Mouse (Mus musculus): Measurements from ENCODE around the gene Atad2b. TPM values are rescaled to one million over a fixed set of nuclear protein-coding genes. Genes with fewer than 3 reads are reported as not detected.
A peak's percentile ranks its signal among the peaks of the same experiment; 100 is the strongest.
"Not testable (repeated sequence)": the region's sequence is repeated elsewhere in the genome, so short reads cannot be mapped to it uniquely, and the experiment has no call there.

The Atad2b gene
- polyA plus RNA-seq, 1 experiment from 2014 or later: 15.0 TPM

DNA sequence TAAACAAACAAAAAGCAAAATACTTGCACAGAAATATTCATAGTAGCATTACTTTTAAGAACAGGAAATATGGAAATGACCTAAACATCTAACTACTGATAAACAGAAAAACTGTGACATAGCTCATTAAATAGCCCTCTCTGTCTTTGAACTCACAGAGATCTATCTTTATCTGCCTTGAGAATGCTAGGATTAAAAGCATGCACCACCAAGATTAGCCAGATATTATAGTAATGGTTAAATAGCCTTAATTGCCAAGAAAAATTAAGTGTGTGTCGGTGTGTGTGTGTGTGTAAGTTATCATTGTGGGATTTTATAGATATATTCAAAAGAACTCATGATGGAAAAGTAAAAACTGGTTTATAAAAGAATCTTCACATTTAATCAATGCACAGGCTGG lies 27.3 kb upstream of the Atad2b start:
- H3K4me3 ChIP-seq (ENCODE audit: control insufficient read depth in 1 of 2, insufficient read depth in 1 of 2, low read depth in 1 of 2, low read length in 2 of 2): no peak overlapping the region
- no peak overlapping the region for H3K9ac ChIP-seq (ENCODE audit: low read length)
- no peaks in the 10 kb centered on the region for H3K27me3 ChIP-seq (ENCODE audit: control insufficient read depth, insufficient read depth, low read length)
- H3K4me2 ChIP-seq (ENCODE audit: low read length): no peak overlapping the region
- H3K4me1 ChIP-seq (ENCODE audit: control insufficient read depth in 2 of 2, insufficient read depth in 2 of 2, low read length in 2 of 2): peaks cover 0 to 10% of the 10 kb centered on the region in 2 experiments; a peak in 2 of 4 replicates
- ATAC-seq (ENCODE audit: insufficient number of reproducible peaks, insufficient read depth, low FRiP score, low read depth): no peak
- 78% methylated on average over 1 of the region's 1 CpGs for WGBS
- no peak overlapping the region for H3K27ac ChIP-seq (replicated peaks in 1 of 2; ENCODE audit: control insufficient read depth in 1 of 2, insufficient read depth in 1 of 2, low read depth in 2 of 2, low read length in 2 of 2)
- peaks cover 31% of the 10 kb centered on the region for H3K36me3 ChIP-seq (ENCODE audit: control insufficient read depth, insufficient read depth, low read length)
- no peaks in the 10 kb centered on the region for H3K9me3 ChIP-seq (ENCODE audit: control insufficient read depth, low read length)

DNA sequence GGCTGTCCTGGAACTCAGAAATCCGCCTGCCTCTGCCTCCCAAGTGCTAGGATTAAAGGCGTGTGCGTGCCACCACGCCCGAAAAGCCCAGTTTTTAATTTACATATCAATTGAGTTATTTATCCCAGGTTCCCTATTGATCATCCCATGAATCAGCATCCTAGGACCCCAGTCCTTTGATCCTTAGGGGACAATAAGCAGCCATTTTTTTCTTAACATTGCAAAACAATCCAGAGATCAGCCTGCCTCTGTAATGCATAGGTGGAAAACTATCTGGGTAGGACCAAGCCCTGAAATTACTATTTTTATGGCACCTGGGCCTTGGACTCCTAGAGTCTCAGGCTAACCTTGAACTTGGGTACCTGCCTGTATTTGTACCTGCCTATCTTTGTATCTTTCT lies 19.1 kb upstream of the Atad2b start:
- 87% methylated on average over 5 of the region's 5 CpGs for WGBS
- no peak for ATAC-seq (ENCODE audit: insufficient number of reproducible peaks, insufficient read depth, low FRiP score, low read depth)
- H3K4me3 ChIP-seq (ENCODE audit: control insufficient read depth in 1 of 2, insufficient read depth in 1 of 2, low read depth in 1 of 2, low read length in 2 of 2): no peak overlapping the region
- H3K36me3 ChIP-seq (ENCODE audit: control insufficient read depth, insufficient read depth, low read length): peaks cover 20% of the 10 kb centered on the region
- H3K4me1 ChIP-seq (ENCODE audit: control insufficient read depth in 2 of 2, insufficient read depth in 2 of 2, low read length in 2 of 2): no peaks in the 10 kb centered on the region
- H3K27ac ChIP-seq (replicated peaks in 1 of 2; ENCODE audit: control insufficient read depth in 1 of 2, insufficient read depth in 1 of 2, low read depth in 2 of 2, low read length in 2 of 2): no peak overlapping the region
- no peak overlapping the region for H3K4me2 ChIP-seq (ENCODE audit: low read length)
- H3K27me3 ChIP-seq (ENCODE audit: control insufficient read depth, insufficient read depth, low read length): no peaks in the 10 kb centered on the region
- no peaks in the 10 kb centered on the region for H3K9me3 ChIP-seq (ENCODE audit: control insufficient read depth, low read length)
- no peak overlapping the region for H3K9ac ChIP-seq (ENCODE audit: low read length)

DNA sequence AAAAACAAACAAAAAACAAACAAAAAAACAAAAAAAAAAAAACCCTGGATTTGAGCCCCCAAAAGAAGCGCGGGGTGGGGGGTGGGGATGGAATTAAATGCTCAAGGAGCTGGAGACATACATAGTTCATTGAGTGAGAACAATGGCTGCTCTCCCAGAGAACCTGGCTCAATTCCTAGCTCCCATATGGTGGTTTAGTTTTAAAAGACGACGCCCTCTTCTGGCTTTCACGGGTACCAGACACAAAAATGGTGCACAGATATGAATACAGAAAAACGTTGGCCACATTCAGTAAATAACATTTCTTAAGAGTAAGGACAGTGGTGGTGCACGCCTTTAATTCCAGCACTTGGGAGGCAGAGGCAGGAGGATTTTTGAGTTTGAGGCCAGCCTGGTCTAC lies 11.2 kb upstream of the Atad2b start:
- Histone ChIP-seq H3K4me1 (ENCODE audit: control insufficient read depth in 2 of 2, insufficient read depth in 2 of 2, low read length in 2 of 2) (no peaks in the 10 kb centered on the region), H3K36me3 (ENCODE audit: control insufficient read depth, insufficient read depth, low read length) (peaks cover 10% of the 10 kb centered on the region), H3K27me3 (ENCODE audit: control insufficient read depth, insufficient read depth, low read length) (no peaks in the 10 kb centered on the region), H3K4me3 (ENCODE audit: control insufficient read depth in 1 of 2, insufficient read depth in 1 of 2, low read depth in 1 of 2, low read length in 2 of 2) (no peak overlapping the region), H3K27ac (replicated peaks in 1 of 2; ENCODE audit: control insufficient read depth in 1 of 2, insufficient read depth in 1 of 2, low read depth in 2 of 2, low read length in 2 of 2) (no peak overlapping the region), H3K4me2 (ENCODE audit: low read length) (no peak overlapping the region), H3K9me3 (ENCODE audit: control insufficient read depth, low read length) (no peaks in the 10 kb centered on the region), H3K9ac (ENCODE audit: low read length) (no peak overlapping the region)
- 78% methylated on average over 7 of the region's 7 CpGs for WGBS
- ATAC-seq (ENCODE audit: insufficient number of reproducible peaks, insufficient read depth, low FRiP score, low read depth): no peak

- 46% methylated on average over 7 of the region's 7 CpGs for WGBS
- Histone ChIP-seq H3K4me2 (ENCODE audit: low read length) (peak overlapping the region; percentile 90), H3K4me3 (ENCODE audit: control insufficient read depth in 1 of 2, insufficient read depth in 1 of 2, low read depth in 1 of 2, low read length in 2 of 2) (peak overlapping the region; percentile 75 to 86), H3K9me3 (ENCODE audit: control insufficient read depth, low read length) (no peaks in the 10 kb centered on the region), H3K27ac (replicated peaks in 1 of 2; ENCODE audit: control insufficient read depth in 1 of 2, insufficient read depth in 1 of 2, low read depth in 2 of 2, low read length in 2 of 2) (peak overlapping the region in 1 of 2 experiments; percentile 86; a peak in 1 of 4 replicates), H3K27me3 (ENCODE audit: control insufficient read depth, insufficient read depth, low read length) (no peaks in the 10 kb centered on the region), H3K36me3 (ENCODE audit: control insufficient read depth, insufficient read depth, low read length) (peaks cover 5% of the 10 kb centered on the region), H3K4me1 (ENCODE audit: control insufficient read depth in 2 of 2, insufficient read depth in 2 of 2, low read length in 2 of 2) (no peaks in the 10 kb centered on the region), H3K9ac (ENCODE audit: low read length) (peak overlapping the region; percentile 89)
- ATAC-seq (ENCODE audit: insufficient number of reproducible peaks, insufficient read depth, low FRiP score, low read depth): no peak
Observed at GRCm38 (mm10) chr12:4906476-4906875, 10.7 kb upstream of the Atad2b start.

- no peaks in the 10 kb centered on the region for H3K9me3 ChIP-seq (ENCODE audit: control insufficient read depth, low read length)
- H3K27me3 ChIP-seq (ENCODE audit: control insufficient read depth, insufficient read depth, low read length): no peaks in the 10 kb centered on the region
- peak within 1 kb of the TSS; percentile 75 to 86 for H3K4me3 ChIP-seq (ENCODE audit: control insufficient read depth in 1 of 2, insufficient read depth in 1 of 2, low read depth in 1 of 2, low read length in 2 of 2)
- peak within 1 kb of the TSS; percentile 89 for H3K9ac ChIP-seq (ENCODE audit: low read length)
- H3K4me2 ChIP-seq (ENCODE audit: low read length): peak within 1 kb of the TSS; percentile 90
- WGBS: under 1% methylated on average over 121 of the region's 125 CpGs
- peak; percentile 94 for ATAC-seq (ENCODE audit: insufficient number of reproducible peaks, insufficient read depth, low FRiP score, low read depth)
- no peaks in the 10 kb centered on the region for H3K36me3 ChIP-seq (ENCODE audit: control insufficient read depth, insufficient read depth, low read length)
- peak within 1 kb of the TSS; percentile 85 to 86 for H3K27ac ChIP-seq (replicated peaks in 1 of 2; ENCODE audit: control insufficient read depth in 1 of 2, insufficient read depth in 1 of 2, low read depth in 2 of 2, low read length in 2 of 2)
- H3K4me1 ChIP-seq (ENCODE audit: control insufficient read depth in 2 of 2, insufficient read depth in 2 of 2, low read length in 2 of 2): no peaks in the 10 kb centered on the region
Observed at GRCm38 (mm10) chr12:4906951-4907906, 9.9 kb upstream of the Atad2b start, which contains the start of gene Ubxn2a. TSS of gene Ubxn2a (minus strand) at chr12:4907705.

DNA sequence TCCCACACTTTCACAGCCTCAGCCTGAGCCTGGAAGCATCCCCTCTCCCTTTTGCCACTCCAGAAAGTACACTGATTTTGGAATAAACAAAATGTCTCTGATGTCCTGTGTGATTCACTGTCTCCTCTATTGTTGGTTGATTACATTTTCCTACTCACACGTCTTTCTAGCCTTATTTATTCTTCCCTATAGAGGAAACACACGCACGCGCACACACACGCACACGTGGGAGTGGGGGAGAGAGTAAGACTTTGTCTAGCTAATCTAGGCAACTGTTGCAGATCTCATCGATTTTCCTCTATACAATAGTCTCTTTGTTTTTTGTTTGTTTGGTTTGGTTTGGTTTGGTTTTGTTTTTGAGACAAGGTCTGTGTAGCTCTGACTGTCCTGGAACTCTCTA lies 8.8 kb upstream of the Atad2b start:
- Histone ChIP-seq H3K4me3 (ENCODE audit: control insufficient read depth in 1 of 2, insufficient read depth in 1 of 2, low read depth in 1 of 2, low read length in 2 of 2) (no peak overlapping the region), H3K27me3 (ENCODE audit: control insufficient read depth, insufficient read depth, low read length) (no peaks in the 10 kb centered on the region), H3K9ac (ENCODE audit: low read length) (no peak overlapping the region), H3K4me1 (ENCODE audit: control insufficient read depth in 2 of 2, insufficient read depth in 2 of 2, low read length in 2 of 2) (no peaks in the 10 kb centered on the region), H3K4me2 (ENCODE audit: low read length) (no peak overlapping the region), H3K27ac (replicated peaks in 1 of 2; ENCODE audit: control insufficient read depth in 1 of 2, insufficient read depth in 1 of 2, low read depth in 2 of 2, low read length in 2 of 2) (no peak overlapping the region), H3K36me3 (ENCODE audit: control insufficient read depth, insufficient read depth, low read length) (no peaks in the 10 kb centered on the region), H3K9me3 (ENCODE audit: control insufficient read depth, low read length) (no peaks in the 10 kb centered on the region)
- 92% methylated on average over 7 of the region's 7 CpGs for WGBS
- ATAC-seq (ENCODE audit: insufficient number of reproducible peaks, insufficient read depth, low FRiP score, low read depth): no peak

- H3K9ac ChIP-seq (ENCODE audit: low read length); H3K27me3 ChIP-seq (ENCODE audit: control insufficient read depth, insufficient read depth, low read length); H3K36me3 ChIP-seq (ENCODE audit: control insufficient read depth, insufficient read depth, low read length); H3K27ac ChIP-seq (replicated peaks in 1 of 2; ENCODE audit: control insufficient read depth in 1 of 2, insufficient read depth in 1 of 2, low read depth in 2 of 2, low read length in 2 of 2); H3K4me1 ChIP-seq (ENCODE audit: control insufficient read depth in 2 of 2, insufficient read depth in 2 of 2, low read length in 2 of 2); ATAC-seq (ENCODE audit: insufficient number of reproducible peaks, insufficient read depth, low FRiP score, low read depth); H3K9me3 ChIP-seq (ENCODE audit: control insufficient read depth, low read length); H3K4me2 ChIP-seq (ENCODE audit: low read length); H3K4me3 ChIP-seq (ENCODE audit: control insufficient read depth in 1 of 2, insufficient read depth in 1 of 2, low read depth in 1 of 2, low read length in 2 of 2): not testable (repeated sequence)
- WGBS: 81% methylated on average over 1 of the region's 1 CpGs
Observed at GRCm38 (mm10) chr12:4910496-4910895, 6.7 kb upstream of the Atad2b start.
